Mouse (Mus musculus): ENCODE measurements around the gene Tekt2. TPM values are rescaled to one million over a fixed set of nuclear protein-coding genes. Genes with fewer than 3 reads are reported as not detected.

Gene Tekt2
- total and polyA plus RNA-seq, 2 experiments from 2014 or later: 5.0 to 19.9 TPM

DNA sequence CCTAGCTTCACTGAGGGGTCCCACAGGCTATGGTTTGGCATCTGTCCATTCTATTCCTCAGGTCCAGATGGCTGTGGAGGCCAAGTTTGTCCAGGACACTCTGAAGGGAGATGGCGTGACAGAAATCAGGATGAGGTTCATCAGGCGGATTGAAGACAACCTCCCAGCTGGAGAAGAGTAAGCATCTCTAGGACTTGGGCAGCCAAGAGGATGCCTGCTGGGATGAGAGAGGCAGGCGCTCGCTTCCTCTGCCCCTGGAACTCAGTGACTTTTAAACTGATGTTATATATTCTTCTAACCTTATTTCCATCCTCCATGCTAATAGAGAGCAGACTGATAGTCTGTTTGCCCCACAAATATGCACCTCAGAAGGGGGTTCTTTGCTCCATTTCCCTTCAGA, 50.4 kb downstream of the Tekt2 start:
- WGBS: 92% methylated on average over 4 of the region's 4 CpGs
- no peak overlapping the region for H3K9ac ChIP-seq (replicated peaks; ENCODE audit: low read length, poor library complexity, severe bottlenecking)
- no peak for TF ChIP-seq CTCF (IDR thresholded peaks at IDR 0.05)
- H3K4me2 ChIP-seq (ENCODE audit: low read depth, low read length, poor library complexity, severe bottlenecking): no peak overlapping the region
- no peak for ATAC-seq (ENCODE audit: low FRiP score)
- no peak overlapping the region for H3K4me3 ChIP-seq (ENCODE audit: low read depth, low read length)
- peaks cover 25% of the 10 kb centered on the region for H3K36me3 ChIP-seq (ENCODE audit: insufficient read depth, low read length)
- no peaks in the 10 kb centered on the region for H3K9me3 ChIP-seq (ENCODE audit: low read length)
- no peak overlapping the region for H3K27ac ChIP-seq (ENCODE audit: low read depth, low read length)
- H3K27me3 ChIP-seq (ENCODE audit: insufficient read depth, low read length): no peaks in the 10 kb centered on the region
- no peak for DNase-seq (ENCODE audit: low spot score)
- H3K4me1 ChIP-seq (ENCODE audit: insufficient read depth, low read length): no peaks in the 10 kb centered on the region

DNA sequence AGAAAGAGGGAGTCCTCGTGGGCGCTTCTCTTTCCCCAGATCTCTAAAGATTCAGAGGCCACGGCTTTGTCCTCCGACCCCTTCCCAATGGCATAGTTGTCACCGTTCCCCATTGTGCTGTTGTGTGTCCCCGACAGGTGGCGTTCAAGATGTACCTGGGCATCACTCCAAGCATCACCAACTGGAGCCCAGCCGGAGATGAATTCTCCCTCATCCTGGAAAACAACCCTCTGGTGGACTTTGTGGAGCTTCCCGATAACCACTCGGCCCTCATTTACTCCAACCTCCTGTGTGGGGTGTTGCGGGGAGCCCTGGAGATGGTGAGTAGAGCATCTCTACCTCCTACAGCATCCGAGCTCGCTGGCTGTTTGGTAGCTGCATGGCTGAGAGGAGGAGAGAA, 51.7 kb downstream of the Tekt2 start:
- Histone ChIP-seq H3K9ac (replicated peaks; ENCODE audit: low read length, poor library complexity, severe bottlenecking) (no peak overlapping the region), H3K4me1 (ENCODE audit: insufficient read depth, low read length) (no peaks in the 10 kb centered on the region), H3K27ac (ENCODE audit: low read depth, low read length) (no peak overlapping the region), H3K36me3 (ENCODE audit: insufficient read depth, low read length) (peaks cover 25% of the 10 kb centered on the region), H3K4me2 (ENCODE audit: low read depth, low read length, poor library complexity, severe bottlenecking) (no peak overlapping the region), H3K9me3 (ENCODE audit: low read length) (no peaks in the 10 kb centered on the region), H3K27me3 (ENCODE audit: insufficient read depth, low read length) (no peaks in the 10 kb centered on the region), H3K4me3 (ENCODE audit: low read depth, low read length) (no peak overlapping the region)
- 79% methylated on average over 13 of the region's 13 CpGs for WGBS
- no peak for DNase-seq (ENCODE audit: low spot score)
- TF ChIP-seq CTCF (IDR thresholded peaks at IDR 0.05): no peak
- ATAC-seq (ENCODE audit: low FRiP score): no peak

Other genes with a start within 250 kb of the Tekt2 start
- gene Lsm10, start 229.1 kb downstream of the Tekt2 start, total RNA-seq (2014; rRNA removed): 27.0 and 28.6 TPM in 2 replicates
- gene Lsm10, start 229.1 kb downstream of the Tekt2 start, polyA plus RNA-seq (2015; fragmentation: Nextera tagmentation; extraction: Ambion mirVana): 47.7 and 49.3 TPM in 2 replicates
- gene Stk40, start 221.7 kb downstream of the Tekt2 start, total RNA-seq (2014; rRNA removed): 18.0 and 21.2 TPM in 2 replicates
- 16.9 and 17.4 TPM in 2 replicates for gene Stk40, start 221.7 kb downstream of the Tekt2 start, polyA plus RNA-seq (2015; fragmentation: Nextera tagmentation; extraction: Ambion mirVana)
- gene Eva1b, start 177.9 kb downstream of the Tekt2 start, total RNA-seq (2014; rRNA removed): 8.5 and 12.3 TPM in 2 replicates
- 9.1 and 10.6 TPM in 2 replicates for gene Eva1b, start 177.9 kb downstream of the Tekt2 start, polyA plus RNA-seq (2015; fragmentation: Nextera tagmentation; extraction: Ambion mirVana)
- gene Sh3d21, start 162.2 kb downstream of the Tekt2 start, total RNA-seq (2014; rRNA removed): 0.19 and 2.7 TPM in 2 replicates
- gene Sh3d21, start 162.2 kb downstream of the Tekt2 start, polyA plus RNA-seq (2015; fragmentation: Nextera tagmentation; extraction: Ambion mirVana): 2.6 and 2.9 TPM in 2 replicates
- 119 and 162 TPM in 2 replicates for gene Thrap3, start 122.9 kb downstream of the Tekt2 start, total RNA-seq (2014; rRNA removed)
- 81.6 and 94.8 TPM in 2 replicates for gene Thrap3, start 122.9 kb downstream of the Tekt2 start, polyA plus RNA-seq (2015; fragmentation: Nextera tagmentation; extraction: Ambion mirVana)
- gene Map7d1, start 69.3 kb downstream of the Tekt2 start, total RNA-seq (2014; rRNA removed): 106 and 124 TPM in 2 replicates
- 56.9 and 61.2 TPM in 2 replicates for gene Map7d1, start 69.3 kb downstream of the Tekt2 start, polyA plus RNA-seq (2015; fragmentation: Nextera tagmentation; extraction: Ambion mirVana)
- 121 and 122 TPM in 2 replicates for gene Trappc3, start 63.4 kb downstream of the Tekt2 start, total RNA-seq (2014; rRNA removed)
- gene Trappc3, start 63.4 kb downstream of the Tekt2 start, polyA plus RNA-seq (2015; fragmentation: Nextera tagmentation; extraction: Ambion mirVana): 173 and 186 TPM in 2 replicates
- gene Col8a2, start 38.9 kb downstream of the Tekt2 start, total RNA-seq (2014; rRNA removed): 8.3 and 11.0 TPM in 2 replicates
- 1.3 TPM in 2 replicates for gene Col8a2, start 38.9 kb downstream of the Tekt2 start, polyA plus RNA-seq (2015; fragmentation: Nextera tagmentation; extraction: Ambion mirVana)
- 61.9 and 73.5 TPM in 2 replicates for gene Adprhl2, start 4.0 kb downstream of the Tekt2 start, total RNA-seq (2014; rRNA removed)
- 80.6 and 84.1 TPM in 2 replicates for gene Adprhl2, start 4.0 kb downstream of the Tekt2 start, polyA plus RNA-seq (2015; fragmentation: Nextera tagmentation; extraction: Ambion mirVana)
- gene Ago3, start 103.9 kb upstream of the Tekt2 start, total RNA-seq (2014; rRNA removed): 9.8 and 10.6 TPM in 2 replicates
- 9.4 and 11.8 TPM in 2 replicates for gene Ago3, start 103.9 kb upstream of the Tekt2 start, polyA plus RNA-seq (2015; fragmentation: Nextera tagmentation; extraction: Ambion mirVana)
- 36.3 and 49.8 TPM in 2 replicates for gene Ago1, start 142.9 kb upstream of the Tekt2 start, total RNA-seq (2014; rRNA removed)
- 5.0 and 6.4 TPM in 2 replicates for gene Ago1, start 142.9 kb upstream of the Tekt2 start, polyA plus RNA-seq (2015; fragmentation: Nextera tagmentation; extraction: Ambion mirVana)
- 10.0 and 12.6 TPM in 2 replicates for gene Ago4, start 207.8 kb upstream of the Tekt2 start, total RNA-seq (2014; rRNA removed)
- gene Ago4, start 207.8 kb upstream of the Tekt2 start, polyA plus RNA-seq (2015; fragmentation: Nextera tagmentation; extraction: Ambion mirVana): 3.3 and 3.6 TPM in 2 replicates
- 1.2 and 1.4 TPM in 2 replicates for gene Clspn, start 231.2 kb upstream of the Tekt2 start, total RNA-seq (2014; rRNA removed)
- gene Clspn, start 231.2 kb upstream of the Tekt2 start, polyA plus RNA-seq (2015; fragmentation: Nextera tagmentation; extraction: Ambion mirVana): 1.2 and 1.5 TPM in 2 replicates

Measured in midbrain, postnatal 0 days (tissue).